Mouse (Mus musculus) kidney, adult 2 months (tissue): ENCODE results near the gene C330021F23Rik.

Source experiments
- CTCF ChIP-seq: fragments of 200-500 bp; conservative IDR thresholded peaks from 2 replicates; pipeline ENCODE4 v1.5.1; 2011; ENCODE audit warnings: low read depth, mild to moderate bottlenecking, control low read depth, low read length, moderate library complexity, mixed read lengths; ENCODE audit not compliant: insufficient read depth, insufficient read length
- POLR2A ChIP-seq: fragments of 200-500 bp; IDR thresholded peaks from one replicate; pipeline ENCODE4 v1.6.1; 2011; ENCODE audit warnings: low read depth, low read length, control low read depth

DNA sequence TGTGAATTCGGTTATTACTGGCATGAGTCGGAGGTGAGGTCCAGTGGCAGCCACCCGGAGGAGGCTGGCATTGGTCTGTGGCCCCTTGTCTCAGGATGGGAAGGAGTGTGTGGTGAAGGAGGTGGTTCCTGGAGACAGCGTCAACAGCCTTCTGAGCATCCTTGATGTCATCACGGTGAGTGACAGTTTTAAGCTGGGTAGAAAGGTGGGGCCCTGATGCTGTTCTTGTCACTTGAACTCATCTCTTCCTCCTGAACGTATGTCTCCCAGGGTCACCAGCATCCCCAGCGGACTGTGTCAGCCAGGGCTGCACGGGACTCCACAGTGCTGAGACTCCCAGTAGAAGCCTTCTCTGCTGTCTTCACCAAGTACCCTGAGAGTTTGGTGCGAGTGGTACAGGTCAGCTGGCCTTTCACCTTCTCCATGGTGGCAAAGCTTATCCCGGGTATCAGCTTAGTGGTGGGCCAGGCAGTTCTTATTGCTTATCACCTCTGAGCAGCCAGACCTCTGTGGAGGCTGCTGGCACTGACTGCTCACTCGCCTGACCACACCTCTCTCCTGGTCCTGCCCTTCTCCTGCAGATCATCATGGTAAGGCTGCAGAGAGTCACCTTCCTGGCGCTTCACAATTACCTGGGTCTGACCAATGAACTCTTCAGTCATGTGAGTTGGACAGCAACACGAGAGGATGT, 45.6 kb upstream of the C330021F23Rik start:
- no peak for TF ChIP-seq CTCF
- TF ChIP-seq POLR2A = no peak
